Mouse (Mus musculus) mature B cell (primary cell): ENCODE measurements around the gene Epn2.

Experiments used
- in situ Hi-C: fragments of 300-500 bp; cut with MboI; formaldehyde crosslinking; loops from 2 replicates; pipeline ENCODE4 v1.14.3; 2019

Epn2 gene

GRCm38 (mm10) chr11:61536952-61537351, 42.5 kb downstream of the Epn2 start:
- in situ Hi-C loops = no loop called here

GRCm38 (mm10) chr11:61535530-61535929, 44.0 kb downstream of the Epn2 start:
- in situ Hi-C loops = no loop called here

GRCm38 (mm10) chr11:61533571-61533970, 45.9 kb downstream of the Epn2 start:
- in situ Hi-C loops = no loop called here

GRCm38 (mm10) chr11:61532820-61533219, 46.7 kb downstream of the Epn2 start:
- in situ Hi-C loops = no loop called here

- in situ Hi-C loops = no loop called here
Measured at GRCm38 (mm10) chr11:61529268-61529713, 50.2 kb downstream of the Epn2 start.

- in situ Hi-C loops = no loop called here
Measured at GRCm38 (mm10) chr11:61526872-61527271, 52.6 kb downstream of the Epn2 start.

- in situ Hi-C loops = no loop called here
Measured at GRCm38 (mm10) chr11:61519484-61520107, 59.9 kb downstream of the Epn2 start.

GRCm38 (mm10) chr11:61518871-61519270, 60.6 kb downstream of the Epn2 start:
- in situ Hi-C loops = no loop called here

GRCm38 (mm10) chr11:61517971-61518370, 61.5 kb downstream of the Epn2 start:
- in situ Hi-C loops = no loop called here

- in situ Hi-C loops = no loop called here
Measured at GRCm38 (mm10) chr11:61514953-61515352, 64.5 kb downstream of the Epn2 start.

- in situ Hi-C loops = no loop called here
Measured at GRCm38 (mm10) chr11:61504713-61505257, 74.7 kb downstream of the Epn2 start, which contains the start of gene B9d1. Gene B9d1, plus strand, starts transcription at chr11:61505144.

GRCm38 (mm10) chr11:61503933-61504332, 75.6 kb downstream of the Epn2 start:
- in situ Hi-C loops = no loop called here

GRCm38 (mm10) chr11:61498736-61499504, 80.6 kb downstream of the Epn2 start:
- in situ Hi-C loops = no loop called here

- in situ Hi-C loops = no loop called here
Measured at GRCm38 (mm10) chr11:61497490-61497889, 82.0 kb downstream of the Epn2 start.

- in situ Hi-C loops = no loop called here
Measured at GRCm38 (mm10) chr11:61495528-61495927, 84.0 kb downstream of the Epn2 start.

- in situ Hi-C loops = no loop called here
Measured at GRCm38 (mm10) chr11:61494129-61494997, 85.1 kb downstream of the Epn2 start, which contains the start of gene Mapk7. Gene Mapk7, minus strand, starts transcription at chr11:61494406.

GRCm38 (mm10) chr11:61493525-61494128, 85.9 kb downstream of the Epn2 start:
- in situ Hi-C loops = no loop called here

GRCm38 (mm10) chr11:61492749-61493401, 86.6 kb downstream of the Epn2 start:
- in situ Hi-C loops = no loop called here

- in situ Hi-C loops = no loop called here
Measured at GRCm38 (mm10) chr11:61490944-61491520, 88.5 kb downstream of the Epn2 start.

- in situ Hi-C loops = no loop called here
Measured at GRCm38 (mm10) chr11:61489874-61490273, 89.6 kb downstream of the Epn2 start.

- in situ Hi-C loops = no loop called here
Measured at GRCm38 (mm10) chr11:61489085-61489484, 90.4 kb downstream of the Epn2 start.
